24 mouse cellular contexts compared by ENCODE assay signal in genomic region chr1:189513358-189513757, GRCm38 (mm10).
DNase-seq lines count a peak whose midpoint lies in the region; ATAC-seq and TF ChIP-seq lines count a peak whose summit lies in the region.
"Had no signal": no experiment of that assay in that cellular context is flagged by ENCODE, and none has a peak within 500 bp of the region (broad histone marks: within the 10 kb centered on the region; RNA-seq: fewer than 3 reads in every experiment).

No protein-coding gene starts in this region.

- H3K9me3 ChIP-seq in intestine, embryonic 15.5 days: no peaks in the 10 kb centered on the region
- H3K9me3 ChIP-seq in intestine, postnatal 0 days (ENCODE audit: control insufficient read depth): no peaks in the 10 kb centered on the region
- H3K9me3 ChIP-seq in intestine, embryonic 16.5 days (ENCODE audit: control insufficient read depth, low read length): peaks cover 6% of the 10 kb centered on the region; the same call in 1 of the 2 replicates

- intact Hi-C loops in left cerebral cortex, adult 2 months (cut with DNase I): no loop called here

- no peak overlapping the region for H3K4me3 ChIP-seq in intestine, embryonic 15.5 days (replicated peaks)
- no peak overlapping the region for H3K4me3 ChIP-seq in intestine, postnatal 0 days (ENCODE audit: low read depth, low read length)
- H3K4me3 ChIP-seq in intestine, embryonic 16.5 days (ENCODE audit: low read length): no peak overlapping the region
- no peak overlapping the region for H3K4me3 ChIP-seq in left cerebral cortex, adult 2 months

- TF ChIP-seq CTCF in intestine, postnatal 0 days (IDR thresholded peaks at IDR 0.05; ENCODE audit: low read depth): no peak
- TF ChIP-seq CTCF in left cerebral cortex, adult 2 months (IDR thresholded peaks at IDR 0.05): no peak

- DNase-seq in R1 (ENCODE audit: low read depth, low spot score) (peak; percentile 16), ZHBTc4 (ENCODE audit: low read depth, low spot score) (peak; percentile 19)
- DNase-seq in embryo, embryonic 10.5 days (ENCODE audit: low spot score): no peak
- no peak for DNase-seq in thymus, postnatal 10 days (ENCODE audit: low spot score in 2 of 2)
- DNase-seq in left cerebral cortex, adult 2 months (ENCODE audit: extremely low spot score in 1 of 2, low spot score in 2 of 2): no peak
- DNase-seq: adrenal gland, adult 2 months; adrenal gland, adult 8-10 months; adrenal gland, postnatal 10 days; adrenal gland, postnatal 14 days; adrenal gland, postnatal 25 days; adrenal gland, postnatal 36 days; B cell, adult 2 months; cerebellum, adult 11 months; cerebellum, adult 11-12 months; cerebellum, adult 18-20 months; cerebellum, adult 2 months had no signal

- no peak overlapping the region for H3K4me2 ChIP-seq in intestine, embryonic 15.5 days (replicated peaks)
- H3K4me2 ChIP-seq in intestine, postnatal 0 days (replicated peaks; ENCODE audit: low read depth): no peak overlapping the region
- H3K4me2 ChIP-seq in intestine, embryonic 16.5 days (ENCODE audit: low read depth, low read length): no peak overlapping the region

- no peak overlapping the region for H3K9ac ChIP-seq in intestine, embryonic 15.5 days
- no peak overlapping the region for H3K9ac ChIP-seq in intestine, postnatal 0 days (ENCODE audit: low read depth, low read length)
- H3K9ac ChIP-seq in intestine, embryonic 16.5 days (ENCODE audit: low read depth, low read length): no peak overlapping the region

- H3K27me3 ChIP-seq in intestine, embryonic 15.5 days (replicated peaks): no peaks in the 10 kb centered on the region
- no peaks in the 10 kb centered on the region for H3K27me3 ChIP-seq in intestine, postnatal 0 days (replicated peaks; ENCODE audit: control insufficient read depth, insufficient read depth, low read length)
- no peaks in the 10 kb centered on the region for H3K27me3 ChIP-seq in intestine, embryonic 16.5 days (replicated peaks; ENCODE audit: control insufficient read depth, insufficient read depth, low read length)
- H3K27me3 ChIP-seq: CH12.LX had no signal

- ATAC-seq in intestine, embryonic 15.5 days: peak; percentile 56
- ATAC-seq in intestine, postnatal 0 days: no peak
- peak; percentile 64 for ATAC-seq in intestine, embryonic 16.5 days
- ATAC-seq: activated CD4-positive, CD25-positive, alpha-beta regulatory T cell, adult 4 months; CD4-positive, CD25-positive, alpha-beta regulatory T cell, adult 4 months; Patski had no signal

- WGBS in intestine, embryonic 15.5 days: 67% methylated on average over 4 of the region's 4 CpGs
- WGBS in intestine, postnatal 0 days: 41% methylated on average over 4 of the region's 4 CpGs
- WGBS in intestine, embryonic 16.5 days: 55% methylated on average over 4 of the region's 4 CpGs

- no peaks in the 10 kb centered on the region for H3K4me1 ChIP-seq in intestine, embryonic 15.5 days (replicated peaks)
- no peaks in the 10 kb centered on the region for H3K4me1 ChIP-seq in intestine, postnatal 0 days (replicated peaks; ENCODE audit: control insufficient read depth, insufficient read depth, low read length)
- H3K4me1 ChIP-seq in intestine, embryonic 16.5 days (ENCODE audit: control insufficient read depth, insufficient read depth, low read length): no peaks in the 10 kb centered on the region

- no peaks in the 10 kb centered on the region for H3K36me3 ChIP-seq in intestine, embryonic 15.5 days
- no peaks in the 10 kb centered on the region for H3K36me3 ChIP-seq in intestine, postnatal 0 days (ENCODE audit: control insufficient read depth, insufficient read depth)
- no peaks in the 10 kb centered on the region for H3K36me3 ChIP-seq in intestine, embryonic 16.5 days (ENCODE audit: control insufficient read depth, insufficient read depth, low read length)
- H3K36me3 ChIP-seq: G1E had no signal

- no peak overlapping the region for H3K27ac ChIP-seq in intestine, embryonic 15.5 days
- no peak overlapping the region for H3K27ac ChIP-seq in intestine, postnatal 0 days (ENCODE audit: low read depth, low read length)
- no peak overlapping the region for H3K27ac ChIP-seq in intestine, embryonic 16.5 days (ENCODE audit: low read length)
- no peak overlapping the region for H3K27ac ChIP-seq in left cerebral cortex, adult 2 months

Comparison
In these comparisons a context has a peak if more than half of its experiments do, and no peak if none do; other contexts are left out.
1. DNase-seq: peak in R1 (single experiment) and ZHBTc4 (single experiment); none in embryo, embryonic 10.5 days (single experiment), thymus, postnatal 10 days (0 of 2) and left cerebral cortex, adult 2 months (0 of 2).